Comparison of ENCODE assay signal across 22 mouse cellular contexts in genomic region chr4:57103830-57104229, GRCm38 (mm10). TPM values are rescaled to one million over a fixed set of nuclear protein-coding genes. Genes with fewer than 3 reads are reported as not detected.
A peak's percentile ranks its signal among the peaks of the same experiment; 100 is the strongest.
DNase-seq lines count a peak whose midpoint lies in the region; ATAC-seq lines count a peak whose summit lies in the region.
"Had no signal": no experiment of that assay in that cellular context is flagged by ENCODE, and none has a peak within 500 bp of the region (broad histone marks: within the 10 kb centered on the region; RNA-seq: fewer than 3 reads in every experiment).

No protein-coding gene starts in this region.

- no peak overlapping the region for H3K9ac ChIP-seq in forebrain, embryonic 16.5 days (replicated peaks; ENCODE audit: low read depth, low read length)
- H3K9ac ChIP-seq in forebrain, embryonic 15.5 days (replicated peaks) = no peak overlapping the region
- H3K9ac ChIP-seq: forebrain, embryonic 13.5 days; kidney, embryonic 15.5 days; limb, embryonic 13.5 days; liver, embryonic 14.5 days; neural tube, embryonic 15.5 days; stomach, embryonic 15.5 days had no signal

- no peaks in the 10 kb centered on the region for H3K4me1 ChIP-seq in forebrain, embryonic 16.5 days (replicated peaks; ENCODE audit: control insufficient read depth, insufficient read depth, low read length)
- H3K4me1 ChIP-seq in forebrain, embryonic 15.5 days = no peaks in the 10 kb centered on the region
- H3K4me1 ChIP-seq: forebrain, embryonic 13.5 days; kidney, embryonic 15.5 days; limb, embryonic 13.5 days; neural tube, embryonic 15.5 days; stomach, embryonic 15.5 days had no signal

- 23% methylated on average over 4 of the region's 5 CpGs for whole genome bisulfite sequencing in forebrain, embryonic 16.5 days
- 23% methylated on average over 5 of the region's 5 CpGs for WGBS in forebrain, embryonic 15.5 days

- ATAC-seq in forebrain, embryonic 16.5 days = 0 out of 2 replicates have a peak, but pooled peaks have one; percentile 10
- ATAC-seq in forebrain, embryonic 15.5 days (replicated peaks) = no peak
- no peak for ATAC-seq in megakaryocyte-erythroid progenitor cell, adult 5-6 weeks (replicated peaks; ENCODE audit: low FRiP score, low TSS enrichment, poor library complexity, severe bottlenecking)
- ATAC-seq: forebrain, embryonic 13.5 days had no signal

- DNase-seq in Muller cell, postnatal 12 days (ENCODE audit: inconsistent ontology term) = peak; percentile 43
- DNase-seq in induced T-regulatory cell, adult 2 months (ENCODE audit: low read depth) = peak; percentile 3
- DNase-seq in retina, embryonic 14.5 days (ENCODE audit: low spot score) = peak; percentile 68
- no peak for DNase-seq in cerebellum, adult 11-12 months
- DNase-seq: adrenal gland, adult 2 months; cerebellum, adult 9-10 months; embryo, embryonic 11 days; heart, adult 11 months; right cerebral cortex, adult 18-20 months; thymus, adult 2 months had no signal

- no peak overlapping the region for H3K4me2 ChIP-seq in forebrain, embryonic 16.5 days (ENCODE audit: low read length)
- no peak overlapping the region for H3K4me2 ChIP-seq in forebrain, embryonic 15.5 days (replicated peaks)
- H3K4me2 ChIP-seq: forebrain, embryonic 13.5 days; kidney, embryonic 15.5 days; limb, embryonic 13.5 days; neural tube, embryonic 15.5 days; stomach, embryonic 15.5 days had no signal

- no peak overlapping the region for H3K4me3 ChIP-seq in forebrain, embryonic 16.5 days (replicated peaks; ENCODE audit: low read length)
- no peak overlapping the region for H3K4me3 ChIP-seq in forebrain, embryonic 15.5 days
- H3K4me3 ChIP-seq: forebrain, embryonic 13.5 days; hindbrain, embryonic 10.5 days; kidney, embryonic 15.5 days; left cerebral cortex, adult 2 months; limb, embryonic 13.5 days; neural tube, embryonic 15.5 days; stomach, embryonic 15.5 days had no signal

- no peaks in the 10 kb centered on the region for H3K9me3 ChIP-seq in forebrain, embryonic 16.5 days (ENCODE audit: control insufficient read depth, low read length)
- no peaks in the 10 kb centered on the region for H3K9me3 ChIP-seq in forebrain, embryonic 15.5 days
- H3K9me3 ChIP-seq: forebrain, embryonic 13.5 days; hindbrain, embryonic 10.5 days; kidney, embryonic 15.5 days; limb, embryonic 13.5 days; neural tube, embryonic 15.5 days; stomach, embryonic 15.5 days had no signal

- H3K27me3 ChIP-seq in forebrain, embryonic 16.5 days (replicated peaks; ENCODE audit: control insufficient read depth, insufficient read depth, low read length) = no peaks in the 10 kb centered on the region
- no peaks in the 10 kb centered on the region for H3K27me3 ChIP-seq in forebrain, embryonic 15.5 days
- H3K27me3 ChIP-seq: forebrain, embryonic 13.5 days; kidney, embryonic 15.5 days; limb, embryonic 13.5 days; neural tube, embryonic 15.5 days; stomach, embryonic 15.5 days had no signal

- no peak overlapping the region for H3K27ac ChIP-seq in forebrain, embryonic 16.5 days (ENCODE audit: low read length)
- no peak overlapping the region for H3K27ac ChIP-seq in forebrain, embryonic 15.5 days (replicated peaks)
- H3K27ac ChIP-seq: forebrain, embryonic 13.5 days; hindbrain, embryonic 10.5 days; kidney, embryonic 15.5 days; left cerebral cortex, adult 2 months; limb, embryonic 13.5 days; liver, embryonic 14.5 days; neural tube, embryonic 15.5 days; stomach, embryonic 15.5 days had no signal

- no peaks in the 10 kb centered on the region for H3K36me3 ChIP-seq in forebrain, embryonic 16.5 days (ENCODE audit: control insufficient read depth, insufficient read depth)
- H3K36me3 ChIP-seq in forebrain, embryonic 15.5 days = no peaks in the 10 kb centered on the region
- H3K36me3 ChIP-seq: hindbrain, embryonic 10.5 days; kidney, embryonic 15.5 days; stomach, embryonic 15.5 days had no signal

RNA-seq across cellular contexts. Expression of gene Epb41l4b, which starts 39.4 kb away (rescaled TPM):
- polyA plus RNA-seq in forebrain, embryonic 16.5 days (2015; fragmentation: Nextera tagmentation; extraction: Ambion mirVana) = 0.67 and 1.2 TPM in 2 replicates
- 0.69 and 0.77 TPM in 2 replicates for polyA plus RNA-seq in forebrain, embryonic 15.5 days (2015; fragmentation: Nextera tagmentation; extraction: Ambion mirVana)
- 1.6 and 3.5 TPM in 2 replicates for total RNA-seq in megakaryocyte-erythroid progenitor cell, adult 5-6 weeks (2014; fragmentation: Nextera tagmentation)
- total RNA-seq in megakaryocyte-erythroid progenitor cell, adult 5-6 weeks (2017) = 0.47 and 3.0 TPM in 2 replicates
- total RNA-seq: MEL had no signal
